Mouse (Mus musculus): Measurements from ENCODE around the gene Tmem91.

Gene Tmem91

DNA sequence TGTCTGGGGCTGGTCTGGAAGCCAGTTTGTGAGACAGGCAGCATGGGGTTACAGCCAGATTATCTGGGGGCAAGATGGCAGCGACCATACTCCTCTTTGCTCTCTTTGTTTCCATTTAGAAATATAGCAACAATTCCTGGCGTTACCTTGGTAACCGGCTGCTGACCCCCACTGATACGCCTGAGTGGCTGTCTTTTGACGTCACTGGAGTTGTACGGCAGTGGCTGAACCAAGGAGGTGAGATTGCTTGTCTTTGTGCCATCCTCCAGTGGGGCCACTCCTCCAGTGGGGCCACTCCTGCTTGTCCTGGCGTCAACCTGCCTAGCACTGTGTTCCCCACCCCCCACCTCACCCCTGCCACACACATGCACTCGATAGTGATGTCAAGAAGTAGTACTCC lies 19.1 kb upstream of the Tmem91 start:
- no peak for DNase-seq

DNA sequence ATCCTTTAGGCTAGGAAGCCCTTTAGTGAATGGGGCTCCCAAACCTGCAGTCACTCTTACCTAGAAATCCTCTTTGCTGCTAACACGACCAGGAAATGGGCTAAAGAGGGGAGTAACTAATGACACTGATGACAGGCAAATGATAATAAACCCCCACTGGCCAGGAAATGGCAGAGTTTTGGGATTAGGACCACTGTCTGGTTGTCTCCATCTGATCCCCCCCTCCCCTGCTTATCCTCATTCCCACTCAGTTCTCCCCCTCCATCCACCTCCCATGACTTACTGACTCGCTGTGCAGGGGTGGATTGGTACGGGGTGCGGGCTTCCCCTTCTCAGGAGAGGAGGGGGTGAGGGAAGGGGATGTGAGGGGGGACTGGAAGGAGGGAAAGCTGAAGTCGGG lies 15.1 kb upstream of the Tmem91 start:
- DNase-seq, result no peak

DNA sequence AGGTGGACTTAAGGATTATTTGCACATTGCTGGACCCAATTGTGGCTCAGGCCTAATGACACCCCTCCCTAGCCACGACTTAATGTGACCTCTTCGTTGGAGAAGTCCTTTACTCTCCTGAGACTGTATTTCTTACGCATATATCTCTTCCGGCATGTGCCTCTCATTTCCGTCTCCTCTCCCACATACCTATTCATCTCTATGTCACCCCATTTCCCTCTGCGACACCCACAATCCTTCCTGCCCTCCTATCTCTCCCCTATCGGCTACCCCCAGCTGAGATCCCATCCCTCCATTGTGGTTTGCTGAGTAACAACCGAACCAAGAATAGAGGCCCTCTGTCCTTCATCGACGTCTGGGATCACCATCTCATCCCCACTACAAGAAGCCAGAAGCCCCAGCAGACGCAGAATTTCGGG lies 14.6 kb upstream of the Tmem91 start:
- DNase-seq, result no peak

DNA sequence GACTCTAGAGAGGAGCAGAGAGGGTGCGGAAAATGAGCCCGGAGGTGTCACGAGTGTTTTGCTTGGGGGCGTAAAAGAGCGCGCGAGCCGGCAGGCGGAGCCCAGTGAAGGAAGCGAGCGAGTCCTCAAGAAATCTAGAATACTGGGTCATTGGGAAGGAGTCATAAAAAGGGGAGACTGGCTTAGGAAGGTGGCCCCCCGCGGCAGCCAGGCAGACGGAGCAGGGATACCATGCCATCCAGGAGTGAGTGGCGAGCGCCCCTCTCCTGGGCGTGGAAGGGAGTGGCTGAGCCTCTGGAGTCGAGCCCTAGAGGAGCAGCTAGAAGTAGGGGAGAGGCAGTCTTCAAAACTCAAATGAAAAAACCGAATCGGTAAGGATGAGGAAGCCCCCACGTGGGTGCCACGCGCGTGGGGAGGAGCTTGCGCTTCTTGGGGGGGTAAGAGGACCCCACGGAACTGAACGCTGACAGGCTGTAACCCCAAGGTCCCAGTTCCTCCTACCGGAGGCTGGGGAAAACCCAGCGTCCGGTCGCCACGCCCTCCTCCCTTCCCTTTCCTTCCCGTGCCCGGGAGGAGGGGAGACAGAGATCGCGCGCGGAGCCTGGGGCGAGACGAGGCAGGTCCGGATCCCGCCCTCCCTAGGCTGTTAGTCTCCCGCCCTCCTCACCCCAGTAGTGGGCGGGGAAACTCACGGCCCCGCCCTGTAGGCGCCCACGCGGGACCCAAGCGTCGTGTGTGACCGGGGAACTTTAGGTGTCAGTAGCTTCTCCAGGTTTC lies 14.0 kb upstream of the Tmem91 start:
- no peak for DNase-seq

DNA sequence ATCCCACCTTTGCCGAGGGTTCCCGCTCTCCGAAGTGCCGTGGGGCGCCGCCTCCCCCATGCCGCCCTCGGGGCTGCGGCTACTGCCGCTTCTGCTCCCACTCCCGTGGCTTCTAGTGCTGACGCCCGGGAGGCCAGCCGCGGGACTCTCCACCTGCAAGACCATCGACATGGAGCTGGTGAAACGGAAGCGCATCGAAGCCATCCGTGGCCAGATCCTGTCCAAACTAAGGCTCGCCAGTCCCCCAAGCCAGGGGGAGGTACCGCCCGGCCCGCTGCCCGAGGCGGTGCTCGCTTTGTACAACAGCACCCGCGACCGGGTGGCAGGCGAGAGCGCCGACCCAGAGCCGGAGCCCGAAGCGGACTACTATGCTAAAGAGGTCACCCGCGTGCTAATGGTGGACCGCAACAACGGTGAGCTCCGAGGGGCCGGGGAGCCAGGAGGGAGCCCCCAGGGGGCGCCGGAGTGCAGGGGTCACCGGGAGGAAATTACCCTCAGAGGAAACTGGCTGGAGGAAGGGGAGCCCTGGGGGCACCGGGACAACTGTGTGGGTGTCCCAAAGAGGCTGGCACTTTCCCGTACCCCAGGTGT lies 12.9 kb upstream of the Tmem91 start:
- peak in 1 of 2 experiments; percentile 19 for DNase-seq

DNA sequence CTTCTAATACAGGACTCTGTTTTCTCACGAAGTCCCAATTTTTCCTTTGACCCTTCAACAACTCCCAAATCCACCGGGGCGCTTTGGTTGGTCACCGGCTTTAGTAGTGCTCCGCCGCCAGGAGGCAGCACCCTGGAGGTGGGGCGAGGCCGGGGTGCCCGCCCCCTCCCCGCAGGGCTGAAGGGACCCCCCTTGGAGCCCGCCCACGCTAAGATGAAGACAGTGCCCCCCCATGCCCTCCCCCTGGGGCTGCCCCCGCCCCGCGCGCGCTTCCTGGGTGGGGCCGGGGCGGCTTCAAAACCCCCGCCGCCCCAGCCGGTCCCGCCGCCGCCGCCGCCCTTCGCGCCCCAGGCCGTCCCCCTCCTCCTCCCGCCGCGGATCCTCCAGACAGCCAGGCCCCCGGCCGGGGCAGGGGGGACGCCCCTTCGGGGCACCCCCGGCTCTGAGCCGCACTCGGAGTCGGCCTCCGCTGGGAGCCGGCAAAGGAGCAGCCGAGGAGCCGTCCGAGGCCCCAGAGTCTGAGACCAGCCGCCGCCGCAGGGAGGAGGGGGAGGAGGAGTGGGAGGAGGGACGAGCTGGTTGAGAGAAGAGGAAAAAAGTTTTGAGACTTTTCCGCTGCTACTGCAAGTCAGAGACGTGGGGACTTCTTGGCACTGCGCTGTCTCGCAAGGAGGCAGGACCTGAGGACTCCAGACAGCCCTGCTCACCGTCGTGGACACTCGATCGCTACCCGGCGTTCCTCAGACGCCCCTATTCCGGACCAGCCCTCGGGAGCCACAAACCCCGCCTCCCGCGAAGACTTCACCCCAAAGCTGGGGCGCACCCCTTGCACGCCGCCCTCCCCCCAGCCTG lies 11.9 kb upstream of the Tmem91 start, which contains the start of gene Tgfb1:
Gene Tgfb1 (plus strand): TSS at position 323 of the 852 bp plus-strand sequence.
- peak in 1 of 2 experiments; percentile 26 for DNase-seq

DNA sequence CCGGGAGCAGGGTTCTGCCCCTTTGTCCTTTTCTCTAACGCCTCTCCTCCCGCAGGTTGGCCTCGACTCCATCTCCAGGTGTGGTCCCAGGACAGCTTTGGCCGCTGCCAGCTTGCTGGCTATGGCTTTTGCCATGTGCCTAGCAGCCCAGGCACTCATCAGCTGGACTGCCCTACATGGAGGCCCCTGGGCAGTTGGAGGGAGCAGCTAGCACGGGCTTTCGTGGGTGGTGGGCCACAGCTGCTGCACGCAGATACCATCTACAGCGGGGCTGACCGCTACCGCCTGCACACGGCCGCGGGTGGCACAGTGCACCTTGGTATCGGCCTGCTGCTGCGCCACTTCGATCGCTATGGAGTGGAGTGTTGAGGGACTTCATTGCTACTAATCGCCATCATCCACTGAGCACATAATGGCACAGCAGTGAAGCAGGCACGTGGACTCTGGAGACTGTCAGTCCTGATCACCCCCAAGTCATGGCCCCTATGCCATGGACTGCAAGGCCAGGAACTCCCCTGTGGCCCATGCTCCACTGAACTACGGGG lies 11.0 kb upstream of the Tmem91 start:
- DNase-seq, result no peak

DNA sequence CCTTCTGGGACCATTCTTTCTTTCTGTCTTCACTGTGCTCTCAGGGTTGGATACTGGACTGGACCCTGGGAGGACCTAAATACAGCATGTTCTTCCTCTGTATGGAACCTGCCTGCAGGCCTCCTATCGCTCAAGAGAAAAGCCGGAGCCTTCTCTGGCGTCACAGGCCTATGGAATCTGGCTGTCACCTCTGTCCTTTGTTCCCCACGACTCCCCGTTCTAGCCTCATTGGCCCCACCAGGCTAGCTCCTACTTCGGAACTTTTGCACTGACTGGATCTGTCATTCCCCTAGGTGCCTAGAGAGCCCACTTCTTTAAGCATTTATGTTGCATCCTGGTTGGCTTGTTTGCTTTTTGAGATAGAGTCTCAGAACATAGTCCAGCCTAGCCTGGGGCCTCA lies 9.7 kb upstream of the Tmem91 start:
- no peak for DNase-seq

DNA sequence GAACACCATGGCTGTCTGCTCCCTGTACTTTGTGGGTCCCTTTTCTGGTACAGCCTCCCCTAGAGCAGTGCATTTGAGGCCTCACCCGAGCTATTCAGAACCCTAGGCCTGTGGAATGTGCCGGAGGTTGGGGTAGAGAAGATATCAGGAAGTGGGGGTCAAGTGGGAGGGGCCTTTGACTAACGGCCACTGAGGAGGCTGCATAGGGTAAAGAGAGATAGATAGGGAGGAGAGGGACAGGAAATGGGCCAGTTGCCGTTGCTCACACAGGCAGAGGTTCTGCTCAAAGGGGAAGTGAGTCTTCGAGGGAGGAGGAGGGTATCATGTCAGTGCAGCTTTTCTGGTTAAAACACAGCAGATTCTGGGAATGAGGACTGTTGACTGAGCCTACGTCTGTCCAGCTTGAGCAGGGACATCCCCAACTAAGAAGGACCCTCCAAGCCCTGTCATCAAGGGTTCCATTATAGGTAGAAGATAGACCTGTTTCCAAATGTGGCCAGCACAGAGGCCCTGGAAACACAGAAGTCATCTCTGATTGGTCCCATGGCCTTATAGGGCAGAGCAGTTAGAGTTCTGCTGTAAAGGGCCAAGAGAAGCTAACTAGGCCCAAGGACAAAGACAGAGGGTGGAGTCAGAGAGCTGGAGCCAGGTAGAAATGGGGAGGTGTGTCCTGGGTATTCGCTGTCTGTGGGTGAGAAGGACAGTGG lies 8.7 kb upstream of the Tmem91 start:
- DNase-seq, result no peak

DNA sequence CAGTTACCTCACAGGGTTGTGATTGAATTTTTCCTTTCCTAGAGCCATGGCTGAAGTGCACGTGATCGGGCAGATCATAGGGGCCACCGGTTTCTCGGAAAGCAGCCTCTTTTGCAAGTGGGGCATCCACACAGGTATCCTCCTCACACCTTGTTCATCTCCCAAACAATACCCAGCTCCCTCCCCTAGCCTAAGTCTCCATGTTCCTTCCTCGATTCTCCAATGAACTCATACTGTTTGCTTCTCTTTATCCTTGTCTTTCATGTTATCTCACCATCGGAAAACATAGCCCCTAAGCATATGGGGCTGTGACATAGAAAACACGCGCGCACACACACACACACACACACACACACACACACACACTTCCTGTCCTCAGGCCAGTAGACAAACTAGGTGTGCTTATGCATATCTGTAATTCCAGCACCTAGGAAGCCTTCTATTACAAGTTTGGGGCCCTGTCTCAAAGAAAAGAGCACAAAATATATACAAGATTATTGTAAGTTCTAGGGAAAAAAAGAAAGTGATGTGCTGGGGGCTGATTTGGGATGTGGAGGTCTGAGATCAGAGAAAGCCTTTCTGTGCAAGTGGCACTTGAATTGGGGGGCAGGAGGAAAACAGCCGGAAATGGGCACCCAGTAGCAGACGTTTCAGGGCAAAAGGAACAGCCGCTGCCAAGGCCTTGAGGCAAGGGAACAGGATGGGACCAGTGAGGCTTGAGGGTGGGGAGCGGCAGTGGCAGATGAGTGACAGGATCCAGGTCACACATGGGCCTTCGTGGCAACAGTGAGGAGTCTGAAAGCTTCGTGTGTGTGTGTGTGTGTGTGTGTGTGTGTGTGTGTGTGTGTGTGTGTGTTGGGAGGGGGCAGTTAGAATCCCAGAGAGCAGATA lies 6.6 kb upstream of the Tmem91 start:
- DNase-seq, result no peak

DNA sequence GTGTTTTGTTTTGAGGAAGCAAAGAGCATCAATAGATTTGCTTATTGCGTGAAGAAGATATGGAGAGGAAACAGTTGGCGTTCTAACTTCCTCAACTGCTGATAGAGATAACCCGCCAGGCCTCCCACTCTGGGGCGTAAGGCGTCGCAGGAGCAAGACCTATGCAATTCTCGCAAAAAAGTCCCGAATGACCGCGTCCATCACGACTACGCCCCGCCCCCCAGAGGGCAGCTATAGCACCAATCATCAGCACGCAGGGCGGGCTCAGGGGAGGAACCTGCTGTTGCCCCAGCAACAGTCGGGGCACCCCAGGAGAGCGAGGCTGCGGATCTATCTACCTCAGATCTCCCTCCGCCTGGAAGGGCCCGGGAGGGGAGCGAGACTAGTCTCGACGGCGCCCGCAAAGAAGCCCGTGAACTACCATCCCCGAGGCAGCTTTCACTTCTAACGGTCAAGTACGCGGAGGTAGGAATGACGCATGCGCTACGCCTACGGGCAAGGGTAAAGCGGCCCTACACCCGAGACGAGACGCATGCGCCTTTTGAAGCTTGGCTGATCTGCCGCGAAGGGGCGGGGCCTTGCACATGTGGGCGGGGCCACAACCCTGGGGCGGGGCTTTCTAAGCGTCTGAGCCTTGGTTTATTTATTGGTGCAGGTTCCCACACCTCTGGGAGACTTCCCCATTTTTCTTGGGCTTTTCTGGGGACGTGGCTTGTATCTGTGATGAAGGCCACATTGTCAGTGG lies 5.7 kb upstream of the Tmem91 start, which contains the start of gene B9d2:
Gene B9d2 (plus strand): TSS at position 267 of the 745 bp plus-strand sequence.
- DNase-seq, result peak; percentile 90 to 92

DNA sequence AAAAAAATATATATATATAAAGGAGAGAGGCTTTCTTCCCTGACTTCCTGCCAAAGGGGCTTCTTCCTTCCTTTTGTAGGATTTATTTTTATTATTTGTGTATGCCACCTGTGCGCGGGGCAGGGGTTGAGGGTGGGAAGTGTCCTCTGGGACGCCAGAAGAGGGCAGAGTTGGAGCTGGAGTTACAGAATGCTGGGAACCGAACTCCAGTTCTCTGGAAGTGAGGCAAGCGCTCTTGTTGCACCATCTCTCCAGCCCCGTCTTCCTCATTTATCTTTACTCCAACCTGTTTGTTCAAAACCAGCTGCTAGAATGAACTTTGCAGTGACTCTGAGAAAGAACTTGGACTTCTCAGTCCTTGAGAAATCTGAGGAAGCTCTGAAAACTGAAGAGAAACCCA lies 5.0 kb upstream of the Tmem91 start:
- DNase-seq, result no peak

DNA sequence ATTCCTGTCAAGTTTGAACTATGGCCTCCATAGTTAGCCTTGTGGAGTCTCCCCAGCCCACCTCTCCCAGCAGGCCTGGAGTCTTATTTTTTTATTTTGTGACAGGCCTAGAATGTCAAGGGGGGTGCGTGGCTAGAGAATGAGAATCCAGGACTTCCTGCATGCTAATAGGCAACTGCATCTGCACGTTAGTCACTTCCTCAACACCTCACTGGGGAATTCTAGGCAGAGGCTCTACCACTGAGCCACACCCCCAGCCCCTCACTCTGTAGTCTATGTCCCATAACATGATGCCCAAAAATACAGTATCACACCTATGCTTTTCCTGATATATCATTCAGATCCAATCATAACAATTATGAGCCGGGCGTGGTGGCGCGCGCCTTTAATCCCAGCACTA lies 2.0 kb upstream of the Tmem91 start:
- DNase-seq, result no peak

DNA sequence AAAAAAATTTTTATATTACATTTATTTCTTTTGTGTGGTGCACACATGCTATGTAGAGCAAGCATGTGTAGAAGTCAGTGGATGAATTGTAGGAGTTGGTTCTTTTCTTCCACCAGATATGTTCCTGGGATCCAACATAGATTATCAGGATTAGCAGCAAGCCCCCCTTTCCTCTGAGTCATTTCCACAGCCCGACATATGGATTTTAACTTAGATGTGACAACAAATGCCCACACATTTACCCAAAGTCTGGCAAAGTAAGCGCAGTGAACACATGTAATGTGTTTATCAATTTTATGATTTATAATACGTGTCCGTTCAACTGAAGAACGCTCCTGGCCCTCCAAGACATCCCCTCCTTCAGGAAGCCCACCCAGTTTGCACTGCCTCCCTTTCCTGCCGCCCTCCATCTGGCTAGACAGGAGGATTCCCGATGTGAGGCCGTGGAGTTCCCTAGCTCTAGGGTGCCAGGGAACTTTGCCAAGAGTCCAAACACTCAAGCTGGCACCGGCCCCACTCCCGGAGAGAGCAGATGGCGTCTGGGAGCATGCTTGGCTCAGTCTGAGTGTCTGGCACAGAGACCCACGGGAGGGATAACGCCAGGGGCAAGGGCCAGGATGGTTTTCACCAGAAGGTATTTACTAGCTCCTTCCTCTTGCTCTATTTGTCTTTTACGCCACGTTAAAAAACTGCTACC lies 1.3 kb upstream of the Tmem91 start:
- peak; percentile 100 for DNase-seq

DNA sequence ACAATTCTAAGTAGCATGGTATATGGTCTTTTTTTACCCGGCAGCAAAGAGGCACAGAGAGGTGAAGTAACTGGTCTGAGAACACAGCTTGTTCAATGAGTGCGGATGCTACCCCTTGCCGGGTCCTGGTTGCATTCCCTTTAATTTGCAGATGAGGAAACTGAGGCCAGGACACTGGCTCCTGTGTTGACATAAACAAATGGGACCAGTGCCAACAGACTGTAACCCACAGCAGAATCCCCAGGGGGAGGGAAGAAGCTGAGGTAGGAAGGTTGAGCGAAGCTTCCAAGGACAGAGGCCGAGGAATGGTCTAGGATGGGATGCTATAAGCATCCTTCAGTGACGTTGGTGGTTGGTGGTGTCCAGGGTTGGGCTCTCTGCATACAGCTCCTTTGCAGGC lies 439 bp upstream of the Tmem91 start:
- DNase-seq, result no peak

DNA sequence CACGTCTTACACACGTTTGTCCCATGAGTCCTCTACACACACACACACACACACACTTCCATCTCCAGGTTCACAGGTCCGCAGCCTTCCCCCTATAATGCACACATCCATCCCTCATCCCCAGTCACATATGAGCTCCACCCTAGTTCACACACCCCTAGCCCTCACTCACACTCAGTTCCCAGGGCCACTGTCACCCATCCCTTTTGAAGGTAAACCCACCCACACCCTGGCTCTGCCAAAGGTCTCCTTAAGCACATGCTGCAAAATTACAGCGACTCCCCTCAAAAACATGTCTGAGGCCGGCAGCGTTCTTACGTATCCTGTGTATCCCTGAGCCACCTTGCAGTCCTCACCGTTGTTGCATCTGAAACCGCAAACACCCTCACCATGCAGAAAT lies 669 bp downstream of the Tmem91 start:
- no peak for DNase-seq

DNA sequence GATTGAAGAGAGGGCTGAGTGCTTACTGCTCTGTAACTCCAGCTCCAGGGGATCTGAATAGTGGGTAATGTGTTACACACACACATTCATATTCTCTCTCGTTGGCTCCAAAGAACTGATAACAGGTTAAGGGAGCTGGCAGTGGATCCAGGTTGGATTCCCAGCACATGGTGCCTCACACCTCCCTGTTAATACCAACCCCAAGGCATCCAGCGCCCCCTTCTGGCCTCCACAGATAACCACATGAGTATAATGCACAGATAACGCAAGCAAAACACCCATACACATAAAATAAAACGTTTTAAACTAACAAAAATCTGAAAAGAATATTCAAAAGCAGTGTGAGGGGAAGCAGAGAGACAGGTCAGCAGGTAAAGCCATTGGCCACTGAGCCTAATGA lies 2.5 kb downstream of the Tmem91 start:
- no peak for DNase-seq

DNA sequence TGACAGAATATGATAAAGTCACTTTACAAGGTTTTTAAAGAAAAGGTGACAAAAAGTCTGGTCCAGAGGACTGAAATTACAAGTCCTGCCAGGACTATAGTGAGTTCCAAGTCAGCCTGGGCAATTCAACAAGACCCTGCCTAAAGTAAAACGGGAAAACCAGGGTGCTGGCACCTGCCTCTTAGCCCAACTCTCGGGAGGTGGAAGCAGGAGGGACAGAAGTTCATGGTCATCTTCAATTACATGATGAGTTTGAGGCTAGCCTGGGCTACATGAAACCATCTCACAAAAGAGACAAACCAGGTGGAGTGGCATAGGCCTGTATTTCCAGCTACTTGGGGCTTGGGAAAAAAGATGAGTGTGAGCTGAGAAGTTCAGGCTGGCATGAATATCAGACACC lies 3.3 kb downstream of the Tmem91 start:
- no peak for DNase-seq

DNA sequence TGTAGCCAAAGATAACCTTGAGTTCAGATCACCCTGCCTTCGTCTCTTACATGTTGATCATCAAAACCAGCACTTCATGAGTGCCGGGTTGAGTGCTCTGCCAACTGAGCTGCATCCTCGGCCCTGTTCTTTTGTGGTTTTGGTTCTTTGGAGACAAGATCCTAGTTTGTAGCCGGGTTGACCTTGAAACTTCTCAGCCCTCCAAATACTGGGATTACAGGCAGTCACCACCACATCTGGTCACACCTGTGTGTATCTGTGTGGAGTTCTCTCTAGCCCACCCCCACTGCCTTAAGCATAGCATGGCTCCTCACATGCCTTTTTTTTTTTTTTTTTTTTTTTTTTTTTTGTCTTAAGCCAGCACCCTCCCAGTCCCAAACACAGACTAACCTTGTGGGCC lies 4.9 kb downstream of the Tmem91 start:
- no peak for DNase-seq

DNA sequence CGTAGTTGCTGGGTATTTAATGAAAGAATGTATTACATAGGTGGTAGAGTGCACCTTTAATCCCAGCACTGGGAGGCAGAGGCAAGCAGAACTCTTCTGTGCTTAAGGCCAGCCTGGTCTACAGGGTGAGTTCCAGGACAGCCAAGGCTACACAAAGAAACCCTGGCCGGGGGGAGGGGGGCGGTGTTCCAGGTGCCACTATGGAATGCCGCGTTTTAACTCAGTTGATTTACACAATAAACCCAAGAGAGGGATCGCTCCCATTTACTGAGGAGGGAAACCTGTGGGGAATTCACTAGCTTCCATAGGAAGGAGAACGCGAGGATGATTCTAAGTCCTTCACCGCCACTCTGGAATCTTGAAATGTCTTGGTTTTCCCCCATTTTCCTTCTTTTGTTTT lies 5.3 kb downstream of the Tmem91 start:
- no peak for DNase-seq
